ENCODE assay signal across 8 mouse cellular contexts in genomic region chr7:28811228-28811627, GRCm38 (mm10). TPM values are rescaled to one million over a fixed set of nuclear protein-coding genes. Genes with fewer than 3 reads are reported as not detected.
DNase-seq lines count a peak whose midpoint lies in the region; ATAC-seq and TF ChIP-seq lines count a peak whose summit lies in the region.

No protein-coding gene starts in this region.

- H3K9ac ChIP-seq in forebrain, embryonic 13.5 days: peak overlapping the region; percentile 87
- H3K9ac ChIP-seq in lung, embryonic 15.5 days: peak overlapping the region; percentile 91

- no peaks in the 10 kb centered on the region for H3K9me3 ChIP-seq in E14TG2a.4 (ENCODE audit: low read length)
- no peaks in the 10 kb centered on the region for H3K9me3 ChIP-seq in forebrain, embryonic 13.5 days (replicated peaks)
- no peaks in the 10 kb centered on the region for H3K9me3 ChIP-seq in lung, embryonic 15.5 days

- peaks cover 47% of the 10 kb centered on the region for H3K36me3 ChIP-seq in E14TG2a.4 (ENCODE audit: insufficient read depth, low read length)
- H3K36me3 ChIP-seq in forebrain, embryonic 13.5 days (ENCODE audit: poor library complexity, severe bottlenecking): peaks cover 40% of the 10 kb centered on the region
- peaks cover 44% of the 10 kb centered on the region for H3K36me3 ChIP-seq in lung, embryonic 15.5 days

- peak overlapping the region; percentile 89 for H3K4me3 ChIP-seq in E14TG2a.4 (replicated peaks; ENCODE audit: low read length)
- peak overlapping the region; percentile 77 for H3K4me3 ChIP-seq in forebrain, embryonic 13.5 days
- peak overlapping the region; percentile 67 for H3K4me3 ChIP-seq in lung, embryonic 15.5 days

- H3K4me1 ChIP-seq in E14TG2a.4 (replicated peaks; ENCODE audit: low read depth, low read length): peaks cover 55% of the 10 kb centered on the region
- peaks cover 53% of the 10 kb centered on the region for H3K4me1 ChIP-seq in forebrain, embryonic 13.5 days
- H3K4me1 ChIP-seq in lung, embryonic 15.5 days: peaks cover 53% of the 10 kb centered on the region

- DNase-seq in c-Kit-positive CD71-negative TER-119-negative erythroid progenitor cells, embryonic 14.5 days (ENCODE audit: low read depth): peak; percentile 86
- DNase-seq in heart, postnatal 25 days (ENCODE audit: low spot score): peak; percentile 90
- peak; percentile 79 to 85 for DNase-seq in layer of hippocampus, adult 8-10 months (ENCODE audit: low spot score in 2 of 2)
- DNase-seq in ovary, postnatal 14 days (ENCODE audit: low spot score): peak; percentile 87
- peak; percentile 94 to 97 for DNase-seq in thymus, postnatal 10 days (ENCODE audit: low spot score in 2 of 2)

- WGBS in forebrain, embryonic 13.5 days: under 1% methylated on average over 39 of the region's 40 CpGs
- WGBS in lung, embryonic 15.5 days: under 1% methylated on average over 39 of the region's 40 CpGs

- intact Hi-C loops in heart, postnatal 25 days (cut with DNase I): loop anchor here (2.0 kb wide), 1 partner anchor 14 kb away; the partner anchor contains the start of gene Ech1

- ATAC-seq in forebrain, embryonic 13.5 days: peak; percentile 16; the same call in 1 of the 2 replicates
- ATAC-seq in lung, embryonic 15.5 days (ENCODE audit: borderline replicate concordance, extremely low read depth, low FRiP score, low TSS enrichment): peak; percentile 45; the same call in 1 of the 2 replicates

- peak overlapping the region; percentile 84 for H3K4me2 ChIP-seq in forebrain, embryonic 13.5 days
- H3K4me2 ChIP-seq in lung, embryonic 15.5 days: peak overlapping the region; percentile 75

- no peaks in the 10 kb centered on the region for H3K27me3 ChIP-seq in E14TG2a.4 (ENCODE audit: insufficient read depth, low read length)
- no peaks in the 10 kb centered on the region for H3K27me3 ChIP-seq in forebrain, embryonic 13.5 days
- no peaks in the 10 kb centered on the region for H3K27me3 ChIP-seq in lung, embryonic 15.5 days

- no peak for TF ChIP-seq CTCF in E14TG2a.4 (conservative IDR thresholded peaks at IDR 0.05; ENCODE audit: low read length)

- H3K27ac ChIP-seq in forebrain, embryonic 13.5 days: peak overlapping the region; percentile 97
- H3K27ac ChIP-seq in lung, embryonic 15.5 days: peak overlapping the region; percentile 97

RNA-seq across cellular contexts. Expression of gene Hnrnpl, which starts 2.9 kb away (rescaled TPM):
- 264 and 282 TPM in 2 replicates for polyA plus RNA-seq in forebrain, embryonic 13.5 days (2015; fragmentation: Nextera tagmentation; extraction: Ambion mirVana)
- 100 to 1,000 TPM; 225 to 270 TPM for total RNA-seq in heart, postnatal 25 days (2021)
- total RNA-seq in layer of hippocampus, adult 8-10 months (2022): 100 to 1,000 TPM; 403 to 453 (median 434) TPM
- polyA plus RNA-seq in lung, embryonic 15.5 days (2015; fragmentation: Nextera tagmentation; extraction: Ambion mirVana): 254 and 264 TPM in 2 replicates

RNA-seq across cellular contexts. Expression of gene Ech1, which starts 13.8 kb away (rescaled TPM):
- 69.1 and 75.6 TPM in 2 replicates for polyA plus RNA-seq in forebrain, embryonic 13.5 days (2015; fragmentation: Nextera tagmentation; extraction: Ambion mirVana)
- total RNA-seq in heart, postnatal 25 days (2021): 1,000 to 10,000 TPM; 1,337 to 1,520 TPM
- total RNA-seq in layer of hippocampus, adult 8-10 months (2022): 10 to 100 TPM; 64.2 to 77.6 (median 67.7) TPM
- 154 and 162 TPM in 2 replicates for polyA plus RNA-seq in lung, embryonic 15.5 days (2015; fragmentation: Nextera tagmentation; extraction: Ambion mirVana)

RNA-seq across cellular contexts. Expression of gene Lgals4, which starts 22.4 kb away (rescaled TPM):
- polyA plus RNA-seq in forebrain, embryonic 13.5 days (2015; fragmentation: Nextera tagmentation; extraction: Ambion mirVana): 2.5 and 3.3 TPM in 2 replicates
- 10 to 100 TPM; 28.9 to 30.7 TPM for total RNA-seq in heart, postnatal 25 days (2021)
- total RNA-seq in layer of hippocampus, adult 8-10 months (2022): 1 to 10 TPM; 2.4 to 6.9 (median 4.9) TPM
- polyA plus RNA-seq in lung, embryonic 15.5 days (2015; fragmentation: Nextera tagmentation; extraction: Ambion mirVana): 6.7 and 9.2 TPM in 2 replicates

RNA-seq across cellular contexts. Expression of gene Rinl, which starts 22.5 kb away (rescaled TPM):
- polyA plus RNA-seq in forebrain, embryonic 13.5 days (2015; fragmentation: Nextera tagmentation; extraction: Ambion mirVana): 1.7 and 2.0 TPM in 2 replicates
- total RNA-seq in heart, postnatal 25 days (2021): 1 to 10 TPM; 1.5 to 2.2 TPM
- 1 to 10 TPM; 2.5 to 5.3 (median 3.8) TPM for total RNA-seq in layer of hippocampus, adult 8-10 months (2022)
- polyA plus RNA-seq in lung, embryonic 15.5 days (2015; fragmentation: Nextera tagmentation; extraction: Ambion mirVana): 7.1 and 8.8 TPM in 2 replicates

RNA-seq across cellular contexts. Expression of gene Nfkbib, which starts 43.9 kb away (rescaled TPM):
- polyA plus RNA-seq in forebrain, embryonic 13.5 days (2015; fragmentation: Nextera tagmentation; extraction: Ambion mirVana): 51.0 and 52.9 TPM in 2 replicates
- 10 to 100 TPM; 22.1 to 22.9 TPM for total RNA-seq in heart, postnatal 25 days (2021)
- total RNA-seq in layer of hippocampus, adult 8-10 months (2022): 10 to 100 TPM; 23.0 to 25.5 (median 24.7) TPM
- polyA plus RNA-seq in lung, embryonic 15.5 days (2015; fragmentation: Nextera tagmentation; extraction: Ambion mirVana): 36.9 and 38.7 TPM in 2 replicates

Comparison
In these comparisons a context has a peak if more than half of its experiments do, and no peak if none do; other contexts are left out.
1. Peak in every context shown above with its lines: DNase-seq, ATAC-seq, H3K4me3 ChIP-seq and H3K27ac ChIP-seq.
2. RNA of gene Ech1, which starts 13.8 kb away (total RNA-seq): 1,337 to 1,520 TPM in heart, postnatal 25 days; 64.2 to 77.6 TPM in layer of hippocampus, adult 8-10 months; every median in the first group is over 10 times any median in the second.